Mouse (Mus musculus): Measurements from ENCODE around the gene Cacna1g.

The Cacna1g gene

GRCm38 (mm10) chr11:94481963-94482362, 8.0 kb upstream of the Cacna1g start:
- DNase-seq (ENCODE audit: low spot score in 2 of 2), result no peak

- DNase-seq (ENCODE audit: low spot score in 2 of 2), result no peak
Measured at GRCm38 (mm10) chr11:94480382-94480781, 6.4 kb upstream of the Cacna1g start.

DNA sequence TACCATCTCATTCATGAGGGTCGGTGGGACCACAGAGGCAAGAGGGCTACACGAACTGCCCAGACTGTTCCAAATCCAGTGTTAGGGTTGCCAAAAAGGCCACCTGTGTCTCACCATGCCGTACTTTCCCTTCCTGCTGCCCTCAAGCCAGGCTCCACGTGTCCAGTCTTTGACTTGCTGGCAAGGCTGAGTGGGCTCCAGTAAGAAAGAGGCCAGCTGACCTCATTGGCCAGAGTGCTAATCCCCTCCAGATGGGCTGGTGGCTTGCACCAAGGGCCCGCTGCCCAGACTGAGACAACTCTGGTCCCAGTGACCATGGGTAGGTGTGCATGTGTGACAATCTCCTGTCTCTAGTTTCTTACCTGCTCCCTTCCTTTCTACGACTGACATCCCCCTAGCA, 3.7 kb upstream of the Cacna1g start:
- DNase-seq (ENCODE audit: low spot score in 2 of 2), result no peak

DNA sequence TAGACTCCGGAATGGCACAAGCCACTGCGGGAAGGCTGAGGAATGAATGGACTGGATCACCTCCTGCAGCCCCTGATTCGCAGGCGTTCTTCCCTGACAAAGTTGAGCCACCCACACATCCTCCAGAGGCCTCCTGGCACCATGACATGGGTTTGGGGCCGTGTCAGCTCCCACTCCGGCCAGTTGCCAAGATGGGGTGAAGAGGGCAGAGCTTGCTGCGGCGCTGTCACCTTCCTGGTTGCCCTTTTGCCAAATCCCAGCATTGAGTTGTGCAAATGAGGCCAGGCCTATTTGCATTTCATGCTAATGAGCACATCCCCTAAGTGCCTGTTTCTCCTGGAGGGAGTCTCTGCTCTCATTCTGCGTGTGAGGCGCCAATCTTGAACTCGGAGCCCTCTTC, 1.7 kb upstream of the Cacna1g start:
- DNase-seq (ENCODE audit: low spot score in 2 of 2), result no peak

DNA sequence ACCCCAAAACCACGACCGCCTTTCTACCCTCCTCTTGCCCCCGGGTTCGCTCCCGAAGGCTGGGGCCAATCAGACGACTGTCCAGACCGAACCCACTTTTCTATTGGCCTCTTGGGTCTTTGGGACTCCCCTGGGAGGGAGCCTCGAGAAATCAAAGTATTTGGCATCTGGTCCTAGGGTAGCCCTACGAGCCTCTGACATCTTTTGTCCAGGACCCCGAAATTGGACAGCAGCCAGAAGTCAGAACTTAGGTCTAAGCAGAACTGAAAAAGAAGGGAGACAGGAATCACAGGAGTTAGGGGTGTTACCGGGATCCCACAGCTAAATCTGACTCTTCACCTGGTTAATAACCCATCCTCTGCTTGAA, 529 bp upstream of the Cacna1g start:
- no peak for DNase-seq (ENCODE audit: low spot score in 2 of 2)

DNA sequence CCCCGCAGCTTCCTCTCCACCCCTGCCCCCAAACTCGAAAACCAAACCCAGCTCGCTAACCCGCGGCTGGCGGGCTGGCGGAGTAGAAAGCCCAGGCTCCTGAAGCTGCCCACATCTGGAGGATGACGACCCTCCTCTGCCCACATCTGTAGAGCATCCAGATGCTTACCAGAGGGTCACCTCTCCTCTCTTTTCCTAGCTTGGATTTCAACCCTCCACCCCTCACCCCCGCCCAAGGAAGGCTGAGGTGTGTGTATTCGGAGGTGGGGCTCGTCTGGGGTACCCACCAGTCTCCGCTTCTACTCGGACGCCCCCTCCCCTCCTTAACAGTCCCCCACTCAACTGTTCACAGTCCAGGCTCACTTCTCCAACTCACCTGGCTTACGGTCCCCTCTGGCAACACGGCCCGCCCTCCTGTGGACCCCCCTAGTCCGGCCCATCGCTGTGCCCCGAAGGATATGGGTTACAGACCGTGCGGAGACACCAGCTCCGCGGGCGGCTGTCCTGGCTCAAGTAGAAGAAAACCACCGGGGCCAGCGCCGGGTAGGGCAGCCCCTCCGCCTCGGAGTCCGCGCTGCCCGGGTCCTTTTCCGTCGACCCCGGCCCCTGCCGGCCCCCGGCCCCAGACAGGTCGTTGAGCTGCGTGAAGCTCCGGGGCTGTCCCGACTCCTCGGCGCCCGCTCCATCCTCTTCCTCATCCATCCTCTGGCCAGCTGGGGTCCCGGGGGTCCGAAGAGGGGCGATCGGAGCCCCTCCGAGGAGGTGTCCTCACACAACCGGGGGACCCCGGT, 887 bp downstream of the Cacna1g start:
- no peak for DNase-seq (ENCODE audit: low spot score in 2 of 2)

DNA sequence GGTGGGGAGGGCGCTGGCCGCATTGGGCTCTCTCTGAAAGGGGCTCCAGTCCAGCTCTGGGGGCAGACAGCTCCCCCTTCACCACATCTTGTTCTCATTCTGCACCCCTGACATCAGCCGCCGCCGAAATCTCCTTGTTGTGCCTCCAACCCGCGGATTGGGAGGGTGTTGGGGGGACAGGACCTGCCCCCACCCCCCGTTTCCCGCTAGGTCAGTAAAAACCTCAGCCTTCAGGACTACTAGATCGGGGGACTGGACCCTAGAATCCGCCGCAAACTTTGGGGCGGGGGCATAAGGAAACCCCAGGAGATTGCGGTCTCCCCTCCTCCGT, 1.4 kb downstream of the Cacna1g start:
- no peak for DNase-seq (ENCODE audit: low spot score in 2 of 2)

DNA sequence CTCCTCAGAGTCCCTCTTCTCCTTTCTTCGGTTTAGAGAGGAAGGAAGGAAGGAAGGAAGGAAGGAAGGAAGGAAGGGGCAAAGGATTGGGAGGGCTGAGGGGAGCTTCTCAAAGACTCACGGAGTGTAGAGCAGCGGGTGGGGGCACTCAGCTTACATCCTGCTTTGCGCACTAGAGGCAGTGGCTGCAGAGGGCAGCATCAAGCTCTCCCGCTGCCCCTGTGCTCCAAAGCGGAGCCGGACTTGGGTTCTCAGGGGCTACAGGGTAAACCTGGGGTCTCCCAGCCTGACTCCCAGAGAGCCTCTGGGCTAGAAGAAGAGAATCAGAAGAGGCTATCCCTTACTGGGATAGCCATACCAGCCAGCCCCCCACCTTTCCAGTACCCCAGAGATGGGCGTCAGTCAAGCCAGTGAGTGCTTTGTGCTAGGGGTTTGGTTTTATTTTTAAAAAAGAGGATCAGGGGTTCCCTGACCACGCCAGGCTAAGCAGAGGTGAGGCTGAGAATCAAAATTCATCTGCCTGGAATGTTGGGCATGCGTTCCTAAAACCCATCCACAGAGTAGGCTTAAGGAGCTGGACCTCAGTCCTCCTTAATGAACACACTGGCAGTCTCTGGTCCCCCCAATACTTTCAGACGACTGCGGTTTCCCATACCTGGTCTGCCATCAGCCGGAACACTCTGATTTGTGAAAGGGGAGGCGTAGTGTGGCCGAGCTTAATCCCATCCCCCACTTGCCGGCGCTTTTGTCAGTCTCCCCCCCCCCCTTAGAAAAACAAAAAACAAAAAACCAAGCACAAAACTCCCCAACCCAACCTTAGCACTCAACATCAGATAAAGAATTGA, 2.0 kb downstream of the Cacna1g start:
- DNase-seq (ENCODE audit: low spot score in 2 of 2), result no peak

DNA sequence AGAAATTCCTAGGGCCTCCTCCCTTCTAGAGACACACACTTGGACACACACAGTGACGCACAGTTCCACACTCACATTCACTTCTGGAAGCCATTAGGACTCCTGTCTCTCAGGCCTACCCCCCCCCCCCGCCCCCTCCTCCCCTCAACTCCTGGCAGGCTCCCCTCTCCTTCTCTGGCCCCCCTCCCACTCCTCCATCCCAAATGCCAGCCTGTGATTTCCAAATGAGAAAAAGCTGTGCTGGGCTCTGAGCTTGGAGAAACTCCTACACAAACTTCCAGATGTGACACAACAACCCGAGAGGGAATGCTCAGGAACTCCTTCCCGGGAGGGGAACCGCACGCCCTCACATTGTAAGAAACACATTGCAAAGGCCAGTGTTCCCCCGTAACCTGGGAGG, 3.6 kb downstream of the Cacna1g start:
- no peak for DNase-seq (ENCODE audit: low spot score in 2 of 2)

DNA sequence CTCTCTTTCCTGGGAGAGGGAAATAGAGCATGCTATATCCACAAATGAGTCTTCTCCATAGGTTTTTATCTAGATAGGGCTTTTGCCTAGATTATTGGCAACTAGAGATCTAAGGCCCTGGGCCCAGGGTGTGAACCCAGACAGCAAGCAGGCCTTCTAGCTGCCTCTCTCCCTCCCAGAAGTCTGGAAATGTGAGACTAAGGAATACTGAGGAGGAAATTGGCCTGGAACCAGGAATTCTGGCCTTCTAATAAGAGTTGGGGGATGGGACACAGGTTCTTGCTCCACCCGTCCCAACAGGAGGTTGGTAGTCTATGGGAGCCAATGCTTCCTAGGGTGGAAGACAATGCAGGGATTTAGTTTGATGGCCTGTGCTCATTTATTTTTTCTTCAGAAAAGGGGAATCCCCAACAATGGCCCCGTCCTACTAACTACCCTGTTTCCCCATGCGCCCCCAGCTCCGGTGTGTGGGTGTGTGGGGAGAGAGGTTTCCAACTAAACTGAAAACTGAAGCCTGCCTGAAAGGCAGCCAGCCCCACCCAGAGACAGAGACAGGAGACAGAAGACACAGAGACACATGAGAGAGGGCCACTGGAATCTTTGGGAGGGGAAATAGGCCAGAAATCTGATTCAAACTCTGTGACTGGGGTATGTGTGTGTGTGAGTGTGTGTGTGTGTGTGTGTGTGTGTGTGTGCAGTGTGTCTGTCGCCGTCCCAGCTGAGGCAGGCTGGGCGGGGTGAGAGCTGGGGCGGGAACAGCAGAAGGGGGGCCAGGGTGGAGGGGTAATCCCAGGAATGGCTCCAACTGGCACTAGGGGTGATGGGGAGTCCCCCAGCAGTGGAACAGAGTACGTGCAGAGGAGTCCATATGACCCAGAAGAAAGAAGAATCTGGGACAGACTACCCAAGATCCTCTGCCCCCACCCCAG, 4.6 kb downstream of the Cacna1g start:
- no peak for DNase-seq (ENCODE audit: low spot score in 2 of 2)

GRCm38 (mm10) chr11:94468582-94469064, 5.4 kb downstream of the Cacna1g start:
- DNase-seq (ENCODE audit: low spot score in 2 of 2), result no peak

GRCm38 (mm10) chr11:94466333-94466855, 7.6 kb downstream of the Cacna1g start:
- no peak for DNase-seq (ENCODE audit: low spot score in 2 of 2)

GRCm38 (mm10) chr11:94464170-94464569, 9.8 kb downstream of the Cacna1g start:
- DNase-seq (ENCODE audit: low spot score in 2 of 2), result no peak

GRCm38 (mm10) chr11:94461856-94462255, 12.1 kb downstream of the Cacna1g start:
- no peak for DNase-seq (ENCODE audit: low spot score in 2 of 2)

DNA sequence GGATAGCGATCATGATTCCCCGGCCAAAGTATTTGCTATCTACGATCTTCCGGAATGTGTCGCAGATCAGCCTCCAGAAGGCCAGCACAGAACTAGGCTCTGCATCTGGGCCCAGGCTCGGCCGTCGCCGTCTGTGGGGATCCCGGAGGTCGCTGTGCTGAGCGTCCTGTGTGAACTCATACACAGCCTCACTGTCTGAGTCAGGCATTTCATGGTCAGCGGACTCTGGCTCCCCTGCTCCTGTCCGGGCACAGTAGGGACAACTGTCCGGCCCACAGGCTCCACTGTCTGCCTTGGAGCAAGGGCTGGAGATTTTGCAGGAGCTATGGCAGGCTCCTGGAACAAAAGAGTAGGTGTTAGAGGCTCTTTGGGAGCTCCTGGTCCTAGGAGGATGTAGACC, 17.0 kb downstream of the Cacna1g start:
- DNase-seq (ENCODE audit: low spot score in 2 of 2), result no peak

- no peak for DNase-seq (ENCODE audit: low spot score in 2 of 2)
Measured at GRCm38 (mm10) chr11:94456347-94456746, 17.7 kb downstream of the Cacna1g start.

DNA sequence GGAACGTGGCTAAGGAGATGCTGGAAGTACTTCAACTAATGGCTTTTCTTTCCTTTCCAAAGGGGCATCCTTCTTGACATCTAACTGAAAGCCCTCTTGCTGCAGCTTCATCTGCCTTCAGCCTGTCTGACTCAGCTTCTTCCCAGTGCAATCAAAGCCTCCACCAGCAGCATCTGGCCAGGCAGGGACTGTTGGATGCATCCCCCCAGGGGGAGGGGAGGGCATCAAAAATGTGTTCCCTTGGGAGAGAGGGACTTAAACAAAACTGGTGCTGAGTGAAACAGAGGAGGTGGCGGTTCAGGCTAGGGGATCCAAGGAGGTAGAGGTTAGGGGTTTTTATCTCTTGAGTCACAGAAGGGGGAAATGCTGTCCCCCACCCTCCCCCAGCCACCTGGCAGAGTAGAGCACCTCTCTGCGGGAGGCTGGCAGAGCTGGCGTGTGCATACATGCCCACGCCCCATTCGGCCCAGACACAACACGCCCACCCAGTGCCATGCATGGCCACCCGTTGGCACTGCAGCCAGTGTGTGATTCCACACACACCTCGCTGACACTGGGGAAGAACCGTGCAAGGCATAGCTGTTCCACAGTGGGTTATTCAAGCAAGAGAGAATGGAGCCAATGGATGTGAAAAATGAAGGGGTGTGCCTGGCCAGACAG, 18.7 kb downstream of the Cacna1g start:
- no peak for DNase-seq (ENCODE audit: low spot score in 2 of 2)

DNA sequence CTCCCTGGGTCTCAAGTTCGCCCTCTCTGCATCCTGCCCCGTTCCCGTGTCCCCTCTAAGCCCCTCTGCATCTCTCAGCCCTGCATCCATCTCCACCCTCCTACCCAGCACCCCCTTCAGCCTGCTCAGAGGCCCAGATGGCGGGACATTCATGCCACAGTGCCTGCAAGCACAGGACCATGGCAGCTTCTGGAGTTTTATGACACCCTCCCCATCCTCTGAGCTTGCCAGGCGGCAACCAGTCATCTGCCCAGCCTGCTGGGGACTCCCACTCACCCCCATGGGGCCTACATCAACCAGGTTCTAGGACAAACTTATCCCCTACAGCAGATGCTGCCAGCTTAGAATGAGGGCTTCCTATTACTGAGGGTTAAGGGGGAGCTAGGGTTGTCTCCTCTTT, 19.2 kb downstream of the Cacna1g start:
- no peak for DNase-seq (ENCODE audit: low spot score in 2 of 2)

DNA sequence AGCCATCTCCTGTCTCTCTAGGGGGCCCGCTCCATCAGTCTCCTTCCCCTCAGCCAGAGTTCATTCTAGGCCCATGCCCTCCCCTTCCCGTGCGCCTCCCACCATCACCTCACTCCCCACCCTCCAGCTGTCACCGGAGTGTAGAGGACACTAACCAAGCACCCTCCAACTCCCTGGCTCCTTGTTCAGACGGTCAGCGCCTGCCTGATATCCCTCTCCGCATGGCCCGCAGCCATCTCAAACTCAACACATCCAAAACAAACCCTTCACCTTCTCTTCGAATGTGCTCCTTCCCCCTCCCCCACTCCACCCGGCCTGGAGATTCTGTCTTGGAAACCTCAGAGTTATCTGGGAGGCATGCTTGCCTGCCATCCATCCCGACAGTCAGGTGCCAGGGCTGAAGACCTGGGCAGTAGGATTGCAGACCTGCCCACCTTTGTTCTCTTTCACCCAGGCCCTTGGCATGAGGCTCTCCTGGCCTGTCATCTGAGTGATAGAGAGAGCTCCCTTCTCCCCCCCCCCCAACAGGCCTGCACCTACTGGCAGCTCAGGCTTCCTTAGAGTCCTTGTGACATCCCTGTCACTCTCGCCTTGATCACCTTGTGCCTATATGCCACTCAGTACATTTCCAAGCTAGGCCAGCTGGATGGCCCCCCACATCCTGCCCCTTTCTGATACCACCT, 22.8 kb downstream of the Cacna1g start:
- DNase-seq (ENCODE audit: low spot score in 2 of 2), result no peak

GRCm38 (mm10) chr11:94449886-94450285, 24.1 kb downstream of the Cacna1g start:
- no peak for DNase-seq (ENCODE audit: low spot score in 2 of 2)

DNA sequence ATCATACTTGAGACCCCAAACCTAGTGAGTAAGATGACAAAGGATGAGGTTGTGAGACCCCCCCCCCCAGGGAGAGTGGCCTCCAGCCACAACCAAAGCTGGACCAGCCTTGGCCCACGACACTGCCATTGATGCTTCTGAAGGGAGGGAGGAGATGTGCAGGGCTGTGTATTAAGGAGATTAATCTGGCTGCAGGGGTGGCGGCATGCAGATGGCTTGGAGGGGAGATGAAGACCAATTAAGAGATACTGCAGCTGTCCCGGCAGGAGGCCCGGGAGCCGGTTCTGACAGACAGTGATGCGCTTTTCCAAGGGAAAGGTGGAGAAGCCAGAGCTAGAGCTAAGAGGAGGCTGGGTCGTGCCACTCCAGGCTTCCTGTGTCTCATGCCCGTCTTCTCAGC, 24.8 kb downstream of the Cacna1g start:
- no peak for DNase-seq (ENCODE audit: low spot score in 2 of 2)

Measured in frontal cortex, postnatal 25 days (tissue).